Mouse (Mus musculus): Measurements from ENCODE around the gene Pla2g3. TPM values are rescaled to one million over a fixed set of nuclear protein-coding genes. Genes with fewer than 3 reads are reported as not detected.

Gene Pla2g3
- polyA plus RNA-seq, 1 experiment, result not detected

- Histone ChIP-seq H3K27ac (ENCODE audit: insufficient read depth, low read depth, low read length) (no peak overlapping the region), H3K4me3 (ENCODE audit: insufficient read depth, low read length) (no peak overlapping the region), H3K4me1 (ENCODE audit: control insufficient read depth, insufficient read depth, low read length) (peaks cover 14% of the 10 kb centered on the region)
- TF ChIP-seq CTCF (IDR thresholded peaks at IDR 0.05; ENCODE audit: low read depth, low read length), result no peak
- TF ChIP-seq POLR2A (IDR thresholded peaks at IDR 0.05; ENCODE audit: borderline replicate concordance, low read depth, low read length), result no peak
These were observed 53.8 kb downstream of the Pla2g3 start for GRCm38 (mm10) chr11:3541932-3542331.

DNA sequence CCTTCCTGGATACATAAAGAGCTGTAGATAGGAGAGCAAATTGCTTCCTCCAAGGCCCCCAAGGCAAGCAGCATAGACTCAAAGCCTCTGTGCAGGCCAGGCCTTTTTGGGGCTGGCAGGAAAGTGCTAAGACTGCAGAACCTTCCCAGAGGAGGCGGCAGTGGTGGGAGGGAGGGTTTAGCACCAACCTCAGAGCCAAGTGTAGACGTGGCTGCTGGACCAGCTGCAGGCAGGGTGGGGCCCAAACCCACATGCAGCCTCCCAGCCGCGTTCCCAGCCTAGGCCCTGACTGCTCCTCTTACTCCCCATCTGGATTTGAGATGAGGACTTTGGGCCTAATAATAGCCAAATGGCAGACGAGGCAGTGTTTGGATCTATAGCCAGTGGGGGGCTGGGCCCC, 54.9 kb downstream of the Pla2g3 start:
- H3K27ac ChIP-seq (ENCODE audit: insufficient read depth, low read depth, low read length), result no peak overlapping the region
- TF ChIP-seq POLR2A (IDR thresholded peaks at IDR 0.05; ENCODE audit: borderline replicate concordance, low read depth, low read length), result no peak
- TF ChIP-seq CTCF (IDR thresholded peaks at IDR 0.05; ENCODE audit: low read depth, low read length), result no peak
- H3K4me3 ChIP-seq (ENCODE audit: insufficient read depth, low read length), result no peak overlapping the region
- peaks cover 16% of the 10 kb centered on the region for H3K4me1 ChIP-seq (ENCODE audit: control insufficient read depth, insufficient read depth, low read length)

- Histone ChIP-seq H3K4me3 (ENCODE audit: insufficient read depth, low read length) (no peak overlapping the region), H3K27ac (ENCODE audit: insufficient read depth, low read depth, low read length) (no peak overlapping the region), H3K4me1 (ENCODE audit: control insufficient read depth, insufficient read depth, low read length) (peaks cover 14% of the 10 kb centered on the region)
- TF ChIP-seq POLR2A (IDR thresholded peaks at IDR 0.05; ENCODE audit: borderline replicate concordance, low read depth, low read length) (no peak), CTCF (IDR thresholded peaks at IDR 0.05; ENCODE audit: low read depth, low read length) (no peak)
These were observed 56.3 kb downstream of the Pla2g3 start for GRCm38 (mm10) chr11:3544409-3544808.

DNA sequence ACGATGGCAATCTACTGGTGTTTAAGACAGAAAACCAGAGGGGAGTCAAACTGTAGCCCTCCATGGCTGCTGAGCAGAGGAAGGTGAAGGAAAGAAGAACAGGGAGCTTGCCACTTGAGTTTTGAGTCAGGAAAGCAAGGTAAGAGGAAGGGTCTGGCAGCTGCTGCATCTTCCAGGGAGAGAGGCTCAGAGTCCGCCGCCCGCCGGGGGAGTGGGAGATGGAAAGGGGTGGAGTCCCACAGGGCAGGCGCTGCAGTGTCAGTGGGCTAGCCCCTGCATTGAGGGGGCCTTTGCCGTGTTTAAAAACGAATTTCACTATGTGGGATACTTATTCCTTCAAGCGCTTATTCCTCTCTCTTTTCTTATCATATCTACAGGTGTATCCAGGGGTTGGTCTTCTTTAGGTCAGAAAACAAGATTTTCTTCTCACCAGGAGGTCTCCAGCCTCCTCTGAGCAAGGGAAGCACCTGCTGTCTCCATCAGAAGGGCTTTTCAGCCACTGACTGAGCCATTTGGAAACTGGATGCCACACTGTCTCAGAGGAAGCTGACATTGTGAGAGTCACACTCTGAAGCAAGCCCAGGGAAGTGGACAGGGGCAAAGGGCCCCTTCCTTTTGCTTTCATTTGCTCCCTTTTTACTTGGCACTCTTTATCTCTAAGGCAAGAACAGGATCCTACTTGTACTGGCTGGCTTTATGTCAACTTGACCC, 57.6 kb downstream of the Pla2g3 start:
- TF ChIP-seq POLR2A (IDR thresholded peaks at IDR 0.05; ENCODE audit: borderline replicate concordance, low read depth, low read length) (no peak), CTCF (IDR thresholded peaks at IDR 0.05; ENCODE audit: low read depth, low read length) (no peak)
- Histone ChIP-seq H3K4me3 (ENCODE audit: insufficient read depth, low read length) (no peak overlapping the region), H3K27ac (ENCODE audit: insufficient read depth, low read depth, low read length) (no peak overlapping the region), H3K4me1 (ENCODE audit: control insufficient read depth, insufficient read depth, low read length) (peaks cover 14% of the 10 kb centered on the region)

DNA sequence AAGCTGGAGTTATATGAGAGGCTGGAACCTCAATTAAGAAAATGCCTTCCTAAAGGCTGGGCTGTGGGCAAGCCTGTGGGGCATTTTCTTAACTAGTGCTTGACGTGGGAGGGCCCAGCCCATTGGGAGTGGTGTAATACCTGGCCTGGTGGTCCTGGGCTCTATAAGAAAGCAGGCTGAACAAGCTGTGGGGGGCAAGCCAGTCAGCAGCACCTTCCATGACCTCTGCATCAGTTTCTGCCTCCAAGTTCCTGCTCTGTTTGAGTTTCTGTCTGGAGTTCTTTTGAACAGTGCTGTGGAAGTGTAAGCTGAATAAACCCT, 58.1 kb downstream of the Pla2g3 start:
- H3K27ac ChIP-seq (ENCODE audit: insufficient read depth, low read depth, low read length), result no peak overlapping the region

GRCm38 (mm10) chr11:3547047-3547446, 59.0 kb downstream of the Pla2g3 start:
- Histone ChIP-seq H3K4me3 (ENCODE audit: insufficient read depth, low read length) (no peak overlapping the region), H3K27ac (ENCODE audit: insufficient read depth, low read depth, low read length) (no peak overlapping the region), H3K4me1 (ENCODE audit: control insufficient read depth, insufficient read depth, low read length) (peaks cover 14% of the 10 kb centered on the region)
- TF ChIP-seq POLR2A (IDR thresholded peaks at IDR 0.05; ENCODE audit: borderline replicate concordance, low read depth, low read length), result no peak
- TF ChIP-seq CTCF (IDR thresholded peaks at IDR 0.05; ENCODE audit: low read depth, low read length), result no peak

More for the DNA sequence above, 58.1 kb downstream of the Pla2g3 start:
- no peak overlapping the region for H3K4me3 ChIP-seq (ENCODE audit: insufficient read depth, low read length)
- no peak for TF ChIP-seq POLR2A (IDR thresholded peaks at IDR 0.05; ENCODE audit: borderline replicate concordance, low read depth, low read length)
- no peak for TF ChIP-seq CTCF (IDR thresholded peaks at IDR 0.05; ENCODE audit: low read depth, low read length)
- peaks cover 14% of the 10 kb centered on the region for H3K4me1 ChIP-seq (ENCODE audit: control insufficient read depth, insufficient read depth, low read length)

DNA sequence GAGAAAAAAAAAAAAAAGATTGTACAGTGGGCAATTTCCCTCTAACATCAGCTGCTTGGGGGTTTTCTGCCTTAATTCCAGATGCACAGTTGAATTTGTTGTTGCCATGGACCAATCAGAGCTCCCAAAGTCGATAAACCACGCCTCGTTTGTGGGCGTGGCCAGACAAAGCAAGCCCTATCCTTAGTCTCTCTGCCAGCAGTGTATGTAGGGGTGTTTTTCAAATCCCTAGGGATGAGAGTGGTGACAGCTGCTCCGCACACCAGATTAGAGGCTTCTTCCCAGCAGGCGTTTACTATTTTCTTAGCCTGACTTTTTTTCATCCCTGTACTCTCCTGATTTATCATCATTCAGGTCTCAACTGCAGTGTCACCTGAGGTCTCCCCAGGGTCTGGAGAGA, 59.9 kb downstream of the Pla2g3 start:
- Histone ChIP-seq H3K4me3 (ENCODE audit: insufficient read depth, low read length) (no peak overlapping the region), H3K4me1 (ENCODE audit: control insufficient read depth, insufficient read depth, low read length) (peaks cover 14% of the 10 kb centered on the region), H3K27ac (ENCODE audit: insufficient read depth, low read depth, low read length) (no peak overlapping the region)
- TF ChIP-seq POLR2A (IDR thresholded peaks at IDR 0.05; ENCODE audit: borderline replicate concordance, low read depth, low read length) (no peak), CTCF (IDR thresholded peaks at IDR 0.05; ENCODE audit: low read depth, low read length) (no peak)

DNA sequence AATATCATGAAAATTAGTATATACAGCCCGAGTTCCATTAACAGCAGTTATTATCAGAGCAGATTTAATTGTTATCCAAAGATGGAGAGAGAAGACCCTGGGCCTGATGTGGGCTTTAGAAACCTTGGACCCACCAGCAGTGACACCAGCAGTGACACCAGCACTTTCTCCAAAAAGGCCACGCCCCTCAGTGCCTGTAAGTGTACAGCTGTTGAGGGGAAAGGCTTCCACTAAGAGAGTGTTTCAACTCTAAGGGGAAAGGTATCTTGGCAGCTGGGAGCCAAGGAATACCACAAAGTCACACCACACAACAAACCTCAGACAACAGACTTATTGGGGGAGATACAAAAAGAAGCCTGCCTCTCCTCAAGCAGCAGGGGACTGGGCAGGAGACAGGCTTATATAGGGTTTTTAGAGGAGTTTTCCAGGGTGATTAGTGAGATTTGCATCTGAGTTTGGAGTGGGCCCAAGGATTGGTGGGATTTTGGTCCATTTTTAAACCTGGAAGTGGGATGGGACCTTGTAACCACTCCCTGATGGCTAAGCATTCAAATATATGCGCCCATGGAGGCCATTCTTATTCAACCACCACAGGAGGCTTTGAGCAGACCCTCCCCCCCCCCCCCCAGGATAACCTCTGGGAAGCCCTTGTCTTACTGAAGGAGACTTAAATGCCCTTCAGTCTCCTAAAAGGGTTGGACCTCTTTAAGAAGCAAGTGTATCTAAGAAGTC, 60.6 kb downstream of the Pla2g3 start:
- H3K4me1 ChIP-seq (ENCODE audit: control insufficient read depth, insufficient read depth, low read length), result peaks cover 14% of the 10 kb centered on the region
- H3K4me3 ChIP-seq (ENCODE audit: insufficient read depth, low read length), result no peak overlapping the region
- no peak overlapping the region for H3K27ac ChIP-seq (ENCODE audit: insufficient read depth, low read depth, low read length)
- no peak for TF ChIP-seq POLR2A (IDR thresholded peaks at IDR 0.05; ENCODE audit: borderline replicate concordance, low read depth, low read length)
- TF ChIP-seq CTCF (IDR thresholded peaks at IDR 0.05; ENCODE audit: low read depth, low read length), result no peak

Other genes with a start within 250 kb of the Pla2g3 start
- gene Drg1, start 221.9 kb upstream of the Pla2g3 start, polyA plus RNA-seq (2012; ENCODE audit: insufficient read depth, insufficient read length, missing spikeins), result 74.1 and 75.0 TPM in 2 replicates
- gene Patz1, start 199.4 kb upstream of the Pla2g3 start, polyA plus RNA-seq (2012; ENCODE audit: insufficient read depth, insufficient read length, missing spikeins), result 29.9 and 32.2 TPM in 2 replicates
- gene Pik3ip1, start 157.9 kb upstream of the Pla2g3 start, polyA plus RNA-seq (2012; ENCODE audit: insufficient read depth, insufficient read length, missing spikeins), result 1.6 and 1.7 TPM in 2 replicates
- 20.8 and 20.9 TPM in 2 replicates for gene Limk2, start 79.1 kb upstream of the Pla2g3 start, polyA plus RNA-seq (2012; ENCODE audit: insufficient read depth, insufficient read length, missing spikeins)
- gene Rnf185, start 35.9 kb upstream of the Pla2g3 start, polyA plus RNA-seq (2012; ENCODE audit: insufficient read depth, insufficient read length, missing spikeins), result 22.3 and 24.3 TPM in 2 replicates
- gene Inpp5j, start 16.5 kb downstream of the Pla2g3 start, polyA plus RNA-seq (2012; ENCODE audit: insufficient read depth, insufficient read length, missing spikeins), result 1.1 and 1.2 TPM in 2 replicates
- gene Selenom, start 26.4 kb downstream of the Pla2g3 start, polyA plus RNA-seq (2012; ENCODE audit: insufficient read depth, insufficient read length, missing spikeins), result 24.5 and 31.8 TPM in 2 replicates
- 5.8 and 7.5 TPM in 2 replicates for gene Smtn, start 52.3 kb downstream of the Pla2g3 start, polyA plus RNA-seq (2012; ENCODE audit: insufficient read depth, insufficient read length, missing spikeins)
- gene Morc2a, start 160.9 kb downstream of the Pla2g3 start, polyA plus RNA-seq (2012; ENCODE audit: insufficient read depth, insufficient read length, missing spikeins), result 17.5 and 18.1 TPM in 2 replicates

Data from bone marrow macrophage, adult 2 months (primary cell).